Mouse (Mus musculus) lung, postnatal 0 days (tissue): ENCODE measurements around the gene Gabra4. TPM values are rescaled to one million over a fixed set of nuclear protein-coding genes. Genes with fewer than 3 reads are reported as not detected.
"Not testable (repeated sequence)": the region's sequence is repeated elsewhere in the genome, so short reads cannot be mapped to it uniquely, and the experiment has no call there.

Experiments used
- ATAC-seq: fragments of 200-750 bp; cut with Nextera tagmentation; 2 replicates; pipeline ENCODE4 v1.8.0; 2017; ENCODE audit warnings: moderate library complexity
- DNase-seq: peaks from one replicate; pipeline ENCODE4 v3.0.0-alpha.2; 2016; ENCODE audit warnings: low spot score
- H3K27ac ChIP-seq: fragments of 300-500 bp; sonication (generic); 2 replicates; pipeline ENCODE4 v1.5.1; 2014; ENCODE audit warnings: antibody characterized with exemption, mild to moderate bottlenecking, low read length, mixed read lengths
- H3K27me3 ChIP-seq: fragments of 300-500 bp; sonication (generic); replicated peaks from 2 replicates; pipeline ENCODE4 v1.6.1; 2014; ENCODE audit warnings: low read length, mixed read lengths; ENCODE audit not compliant: insufficient read depth
- H3K36me3 ChIP-seq: fragments of 300-500 bp; sonication (generic); 2 replicates; pipeline ENCODE4 v1.6.1; 2014; ENCODE audit warnings: low read length, mixed read lengths; ENCODE audit not compliant: insufficient read depth
- H3K4me1 ChIP-seq: fragments of 300-500 bp; sonication (generic); 2 replicates; pipeline ENCODE4 v1.6.1; 2014; ENCODE audit warnings: antibody characterized with exemption, low read depth, low read length, mixed read lengths; ENCODE audit not compliant: insufficient read depth
- H3K4me2 ChIP-seq: fragments of 300-500 bp; sonication (generic); replicated peaks from 2 replicates; pipeline ENCODE4 v1.6.1; 2014; ENCODE audit warnings: low read depth, mild to moderate bottlenecking, low read length, moderate library complexity, mixed read lengths
- H3K4me3 ChIP-seq: fragments of 300-500 bp; sonication (generic); 2 replicates; pipeline ENCODE4 v1.5.1; 2014; ENCODE audit warnings: low read depth, low read length
- H3K9ac ChIP-seq: fragments of 300-500 bp; sonication (generic); replicated peaks from 2 replicates; pipeline ENCODE4 v1.6.1; 2014; ENCODE audit warnings: low read depth, mild to moderate bottlenecking
- H3K9me3 ChIP-seq: fragments of 300-500 bp; sonication (generic); 2 replicates; pipeline ENCODE4 v1.6.1; 2016; ENCODE audit warnings: low read length, mixed read lengths
- CTCF ChIP-seq: IDR thresholded peaks from 2 replicates; pipeline ENCODE4 v1.5.1; 2016; ENCODE audit warnings: antibody characterized with exemption, mild to moderate bottlenecking
- EP300 ChIP-seq: IDR thresholded peaks from 2 replicates; pipeline ENCODE4 v1.6.1; 2016; ENCODE audit warnings: antibody characterized with exemption, mild to moderate bottlenecking, control low read depth
- WGBS: fragments of 180-500 bp; shearing (Covaris S2); extraction: QIAGEN DNeasy Blood & Tissue Kit; methylation state at CpG from one replicate; pipeline ENCODE4 v1.1.7; 2014; 5-methylcytosine and 5-hydroxymethylcytosine counted together
- polyA plus RNA-seq: library from polyadenylated mRNA; unstranded; fragments of >200 nt; fragmentation: Nextera tagmentation; extraction: Ambion mirVana; gene quantifications from 2 replicates; pipeline ENCODE4 v1.2.1, GENCODE M21; 2015

Gabra4 gene
- polyA plus RNA-seq, 1 experiment from 2014 or later, result 0.90 TPM

DNA sequence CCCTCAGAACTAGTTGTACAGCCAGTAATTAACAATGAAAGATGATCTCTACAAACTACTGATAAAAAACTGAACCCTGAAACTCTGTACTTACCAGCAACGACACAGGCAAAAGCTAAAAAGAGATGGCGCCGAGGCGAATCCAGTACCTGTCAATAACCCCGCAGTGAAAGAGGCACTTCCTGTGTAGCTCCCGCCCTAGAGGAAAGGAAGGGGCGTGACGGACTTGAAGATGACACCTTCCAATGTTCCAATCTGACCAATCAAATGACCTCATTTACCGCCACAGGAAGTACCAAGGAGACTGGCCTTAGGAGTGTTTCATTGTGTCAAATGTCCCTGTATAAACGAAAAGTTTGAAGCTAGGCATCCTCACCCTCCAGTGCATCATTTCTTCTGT, 110.0 kb downstream of the Gabra4 start, which contains the start of gene Cox7b2:
Gene Cox7b2, minus strand, starts transcription at position 127 of the 400 bp plus-strand sequence.
- H3K36me3 ChIP-seq, result no peaks in the 10 kb centered on the region
- no peak within 1 kb of the TSS for H3K9ac ChIP-seq
- WGBS, result 92% methylated on average over 10 of the region's 10 CpGs
- H3K27ac ChIP-seq, result no peak within 1 kb of the TSS
- TF ChIP-seq EP300 (no peak), CTCF (no peak)
- DNase-seq, result no peak
- H3K4me2 ChIP-seq, result no peak within 1 kb of the TSS
- H3K4me3 ChIP-seq, result no peak within 1 kb of the TSS
- no peaks in the 10 kb centered on the region for H3K9me3 ChIP-seq
- ATAC-seq, result no peak
- H3K4me1 ChIP-seq, result no peaks in the 10 kb centered on the region
- no peaks in the 10 kb centered on the region for H3K27me3 ChIP-seq

DNA sequence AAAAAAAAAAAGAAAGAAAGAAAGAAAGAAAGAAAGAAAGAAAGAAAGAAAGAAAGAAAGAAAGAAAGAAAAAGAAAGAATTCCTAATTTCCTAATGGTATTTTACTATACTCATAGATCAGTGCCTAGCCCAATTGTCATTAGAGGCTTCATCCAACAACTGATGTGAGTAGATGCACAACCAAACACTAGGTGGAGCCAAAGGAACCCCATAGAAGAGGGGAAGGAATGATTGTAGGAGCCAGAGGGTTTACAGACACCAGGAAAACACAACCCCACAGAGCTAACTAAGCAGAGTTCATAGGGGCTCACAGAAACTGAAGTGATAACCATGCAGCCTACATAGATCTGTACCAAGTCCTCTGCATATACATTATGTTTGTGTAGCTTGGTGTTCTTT, 112.6 kb downstream of the Gabra4 start:
- H3K27me3 ChIP-seq, result no peaks in the 10 kb centered on the region
- no peak overlapping the region for H3K4me3 ChIP-seq
- no peaks in the 10 kb centered on the region for H3K9me3 ChIP-seq
- TF ChIP-seq EP300 (no peak), CTCF (peak; percentile 45)
- ATAC-seq, result no peak
- no peaks in the 10 kb centered on the region for H3K4me1 ChIP-seq
- no peaks in the 10 kb centered on the region for H3K36me3 ChIP-seq
- no peak overlapping the region for H3K4me2 ChIP-seq
- H3K9ac ChIP-seq, result no peak overlapping the region
- peak; percentile 12 for DNase-seq
- H3K27ac ChIP-seq, result no peak overlapping the region

DNA sequence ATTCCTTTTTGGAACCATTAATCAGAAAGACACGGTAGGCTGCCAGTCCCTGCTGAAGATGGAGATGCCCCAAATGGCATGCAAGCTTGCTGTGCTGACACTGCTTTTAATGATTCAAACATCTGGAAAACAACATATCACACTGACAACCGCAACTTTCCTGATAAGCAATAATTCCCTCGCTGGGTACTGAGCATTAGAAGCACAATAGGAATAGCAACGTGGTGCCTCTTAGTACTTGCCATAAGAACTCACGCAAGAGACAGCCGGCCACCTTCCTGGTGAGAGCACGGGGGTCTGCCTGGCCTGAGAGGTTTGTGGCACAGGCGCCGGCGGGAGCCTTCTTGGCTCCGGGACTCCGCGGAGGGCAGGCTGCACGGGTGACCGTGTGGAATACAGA, 132.6 kb downstream of the Gabra4 start:
- H3K9ac ChIP-seq, H3K9me3 ChIP-seq, ATAC-seq, H3K36me3 ChIP-seq, H3K4me3 ChIP-seq, H3K27me3 ChIP-seq, H3K27ac ChIP-seq, DNase-seq, H3K4me1 ChIP-seq, H3K4me2 ChIP-seq: not testable (repeated sequence)
- WGBS, result 61% methylated on average over 9 of the region's 15 CpGs

Other genes with a start within 250 kb of the Gabra4 start
- 0.39 and 0.46 TPM in 2 replicates for gene Cox7b2, start 110.1 kb downstream of the Gabra4 start, polyA plus RNA-seq
- 0.60 and 1.2 TPM in 2 replicates for gene Gabrb1, start 195 bp downstream of the Gabra4 start, polyA plus RNA-seq